Mouse (Mus musculus) spleen, adult 18-20 months (tissue): ENCODE results near the gene Ptpn18.
"Not testable (repeated sequence)": the region's sequence is repeated elsewhere in the genome, so short reads cannot be mapped to it uniquely, and the experiment has no call there.

Experiments used
- DNase-seq, 2 experiments: peaks; one replicate each; pipeline ENCODE4 v3.0.0; 2022; ENCODE audit warnings: mixed read lengths in 2 of 2

Ptpn18 gene

GRCm38 (mm10) chr1:34465445-34465844 is 5.9 kb downstream of the Ptpn18 start:
- DNase-seq: no peak

DNA sequence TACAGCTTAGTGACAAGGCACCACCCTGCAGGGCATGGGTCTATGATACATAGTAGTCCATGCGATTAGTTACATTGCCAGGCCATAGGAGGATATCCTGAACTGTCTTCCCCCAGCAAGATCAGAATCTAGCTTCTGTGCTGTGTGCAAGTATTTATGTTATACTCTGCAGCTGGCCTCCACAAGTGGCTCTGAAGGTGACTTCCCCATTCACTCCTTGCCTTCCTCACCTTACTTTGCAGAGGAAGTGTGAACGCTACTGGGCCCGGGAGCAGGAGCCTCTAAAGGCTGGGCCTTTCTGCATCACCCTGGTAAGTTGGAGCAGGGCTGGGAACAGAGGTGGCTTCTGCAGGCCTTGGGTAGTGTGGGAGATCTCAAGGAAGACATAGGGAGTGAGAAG is 8.5 kb downstream of the Ptpn18 start:
- no peak for DNase-seq

- DNase-seq: no peak
These were observed 8.9 kb downstream of the Ptpn18 start for GRCm38 (mm10) chr1:34468500-34468899.

DNA sequence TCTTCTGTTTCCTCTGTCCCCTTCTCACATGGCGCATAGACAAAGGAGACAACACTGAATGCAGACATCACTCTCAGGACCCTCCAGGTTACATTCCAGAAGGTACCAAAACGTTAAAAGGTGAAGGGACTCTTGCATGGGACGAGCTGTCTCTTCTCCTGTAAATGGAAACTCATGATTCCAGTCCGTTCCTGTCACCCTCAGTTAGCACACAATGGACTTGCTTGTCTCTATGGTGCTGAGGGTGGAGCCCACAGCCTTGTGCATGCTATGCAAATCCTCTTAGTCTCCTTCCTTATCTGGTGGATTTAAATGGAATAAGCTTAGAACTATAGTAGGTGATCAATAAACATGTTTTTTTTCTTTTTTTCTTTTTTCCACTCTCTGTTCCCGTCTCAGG is 10.2 kb downstream of the Ptpn18 start:
- DNase-seq: no peak

DNA sequence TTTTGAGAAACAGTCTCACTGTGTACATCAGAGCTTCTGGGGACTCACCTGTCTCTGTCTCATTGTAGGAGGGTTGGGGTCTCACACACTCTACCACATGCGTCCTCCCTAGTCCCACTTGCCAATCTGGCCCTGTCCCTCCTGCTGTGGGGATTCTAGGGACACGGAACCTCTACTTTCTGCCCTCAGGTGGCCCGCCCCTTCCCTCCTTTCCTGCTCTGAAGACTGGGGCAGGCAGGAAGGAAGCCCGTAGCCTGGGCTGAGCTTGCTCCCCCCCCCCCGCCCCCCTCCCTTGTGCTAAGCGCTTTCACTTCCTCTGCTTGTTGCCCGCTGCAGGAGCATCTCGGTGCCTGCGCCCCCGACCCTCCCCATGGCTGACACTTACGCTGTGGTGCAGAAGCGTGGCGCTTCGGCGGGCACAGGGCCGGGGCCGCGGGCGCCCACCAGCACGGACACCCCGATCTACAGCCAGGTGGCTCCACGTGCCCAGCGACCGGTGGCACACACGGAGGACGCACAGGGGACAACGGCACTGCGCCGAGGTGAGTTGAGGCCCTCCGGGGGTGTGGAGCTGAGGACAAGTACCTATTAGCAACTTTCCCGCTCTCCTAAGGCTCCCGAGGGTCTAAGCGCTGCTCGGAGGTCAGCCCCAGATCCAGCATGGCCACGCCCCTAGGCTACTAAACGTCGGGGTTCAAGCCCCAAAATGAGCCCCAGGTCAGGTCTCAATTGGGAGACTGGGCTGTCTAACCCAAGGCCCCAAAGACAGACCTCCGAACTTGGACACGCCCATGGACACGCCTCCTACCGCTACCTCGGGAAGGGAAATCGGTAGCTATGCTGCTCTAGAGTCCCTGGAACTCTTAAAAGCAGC is 13.1 kb downstream of the Ptpn18 start:
- peak; percentile 77 to 82 for DNase-seq

DNA sequence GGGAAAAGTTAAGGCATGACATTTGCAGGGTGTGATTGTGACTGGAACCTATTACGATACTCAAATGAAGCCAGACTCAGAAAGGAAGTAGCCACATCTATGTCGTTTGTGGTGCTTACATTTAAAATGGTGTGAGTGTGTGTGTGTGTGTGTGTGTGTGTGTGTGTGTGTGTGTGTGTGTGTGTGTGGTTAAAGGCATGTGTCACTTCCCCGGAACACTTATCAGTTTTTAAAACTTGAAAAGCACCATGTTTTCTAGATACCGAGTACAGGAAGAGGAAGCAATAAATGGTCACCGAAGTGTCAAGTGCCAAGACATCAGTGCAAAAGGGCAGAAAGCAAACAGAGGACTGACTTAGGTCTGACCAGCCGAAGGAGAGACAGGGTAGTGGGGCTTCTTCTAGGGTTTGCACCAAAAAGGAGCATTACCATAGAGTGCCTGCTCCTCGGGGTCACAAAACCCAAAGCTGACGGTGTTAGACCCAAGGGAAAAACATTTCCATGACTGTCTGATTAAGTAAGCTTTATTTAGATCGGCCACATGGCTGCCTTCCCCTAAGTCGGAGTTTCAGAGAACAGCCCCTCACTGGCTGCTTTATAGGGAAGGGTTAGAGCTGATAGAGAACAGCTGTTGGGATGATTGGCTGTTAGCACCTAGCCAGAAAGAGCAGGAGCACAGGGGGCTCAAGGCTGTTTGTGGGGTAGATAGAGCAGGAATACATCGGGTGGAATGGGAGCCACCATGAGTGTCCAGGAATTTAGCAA is 19.5 kb downstream of the Ptpn18 start:
- peak in 1 of 2 experiments; percentile 37 for DNase-seq

DNA sequence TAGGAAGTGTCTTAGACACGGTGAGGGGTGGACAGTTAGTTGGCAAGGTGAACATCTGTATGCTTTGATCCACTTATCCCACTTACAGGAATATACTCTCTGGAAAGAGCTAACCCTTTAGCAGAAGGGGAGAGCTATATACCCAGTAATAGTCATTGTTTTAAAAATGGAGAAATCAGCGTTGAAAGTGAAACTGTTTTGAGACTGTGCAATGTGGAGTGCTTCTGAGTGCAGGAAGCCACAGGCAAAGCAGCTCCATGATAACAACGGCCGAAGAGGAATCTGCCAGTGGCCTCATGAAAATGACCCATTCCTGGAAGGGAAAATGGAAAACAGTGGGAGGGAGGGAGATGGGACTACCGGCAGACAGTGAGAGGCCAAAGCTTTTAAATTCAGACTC is 21.2 kb downstream of the Ptpn18 start:
- DNase-seq: peak in 1 of 2 experiments; percentile 30

GRCm38 (mm10) chr1:34481920-34482669 is 22.5 kb downstream of the Ptpn18 start:
- DNase-seq: no peak

GRCm38 (mm10) chr1:34484470-34484869 is 24.9 kb downstream of the Ptpn18 start:
- no peak for DNase-seq

DNA sequence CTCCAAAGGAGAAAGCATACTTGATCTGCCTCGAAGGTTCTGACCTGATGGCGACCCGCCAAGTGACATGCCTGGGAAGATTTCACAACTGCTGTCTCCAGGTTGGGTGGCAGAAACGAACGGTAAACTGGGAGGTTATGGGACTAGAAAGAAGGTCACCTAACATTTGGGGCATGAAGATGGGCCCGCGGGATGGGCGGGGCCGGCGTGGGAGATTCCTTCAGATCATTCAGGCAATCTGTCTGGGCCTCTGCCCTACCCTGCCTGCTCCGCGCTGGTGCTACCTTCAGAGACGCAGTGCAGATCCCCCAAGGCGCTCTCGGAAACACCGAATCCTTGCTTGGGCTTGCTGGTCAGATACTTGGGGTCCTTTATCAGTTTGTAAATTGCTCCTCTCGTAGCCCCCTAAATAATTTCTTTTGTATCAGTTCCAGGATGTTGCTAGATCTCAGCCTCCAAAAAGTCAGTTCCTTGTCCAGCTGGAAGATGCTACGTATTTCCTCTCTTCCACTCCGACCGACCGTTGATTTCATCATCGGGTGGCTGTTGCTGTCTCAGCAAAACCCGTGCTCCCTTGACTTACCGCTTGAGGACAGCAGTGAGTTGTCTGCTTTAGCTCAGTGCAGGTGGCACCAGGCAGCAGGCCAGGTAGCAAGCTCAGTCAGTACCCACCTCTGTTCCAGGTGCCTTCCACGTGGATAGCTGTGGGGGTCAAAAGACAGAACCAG is 26.1 kb downstream of the Ptpn18 start:
- peak; percentile 53 to 69 for DNase-seq

DNA sequence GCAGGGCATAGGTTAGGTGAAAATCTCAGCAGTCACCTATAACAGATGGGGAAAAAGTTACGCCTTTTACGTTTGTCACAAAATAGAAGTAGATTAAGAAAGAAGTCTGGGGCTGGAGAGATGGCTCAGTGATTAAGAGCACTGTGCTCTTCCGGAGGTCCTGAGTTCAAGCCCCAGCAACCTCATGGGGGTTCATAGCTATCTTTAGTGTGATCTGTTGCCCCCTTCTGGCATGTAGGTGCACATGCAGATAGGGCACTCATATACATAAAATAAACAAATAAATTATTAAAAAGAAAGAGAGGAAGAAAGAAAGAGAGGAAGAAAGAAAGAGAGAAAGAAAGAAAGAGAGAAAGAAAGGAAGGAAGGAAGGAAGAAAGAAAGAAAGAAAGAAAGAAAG is 27.8 kb downstream of the Ptpn18 start:
- no peak for DNase-seq

GRCm38 (mm10) chr1:34489852-34490541 is 30.4 kb downstream of the Ptpn18 start:
- no peak for DNase-seq

DNA sequence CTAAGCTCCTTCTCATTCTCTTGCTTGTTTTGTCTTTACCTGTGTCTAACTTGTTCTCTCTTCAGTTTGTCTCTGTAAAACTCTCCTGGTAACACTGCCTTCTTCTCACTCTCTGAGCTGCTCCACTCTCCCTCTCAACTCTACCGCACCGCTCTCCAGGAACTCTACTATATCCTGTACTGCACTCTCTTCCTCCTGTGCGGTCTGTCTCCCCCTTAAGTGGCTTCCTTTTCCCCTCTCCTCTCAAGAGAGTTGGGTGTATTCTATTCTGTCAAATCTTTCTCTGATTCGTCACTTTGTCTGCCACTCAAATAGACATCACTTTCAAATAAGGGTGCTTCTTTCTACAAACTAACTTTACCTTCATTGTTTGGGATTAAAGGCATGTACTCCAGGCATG is 31.9 kb downstream of the Ptpn18 start:
- DNase-seq: no peak

GRCm38 (mm10) chr1:34502991-34503390 is 43.4 kb downstream of the Ptpn18 start:
- no peak for DNase-seq

- no peak for DNase-seq
These were observed 45.7 kb downstream of the Ptpn18 start for GRCm38 (mm10) chr1:34505307-34505706.

GRCm38 (mm10) chr1:34505970-34506551 is 46.5 kb downstream of the Ptpn18 start:
- DNase-seq: no peak

DNA sequence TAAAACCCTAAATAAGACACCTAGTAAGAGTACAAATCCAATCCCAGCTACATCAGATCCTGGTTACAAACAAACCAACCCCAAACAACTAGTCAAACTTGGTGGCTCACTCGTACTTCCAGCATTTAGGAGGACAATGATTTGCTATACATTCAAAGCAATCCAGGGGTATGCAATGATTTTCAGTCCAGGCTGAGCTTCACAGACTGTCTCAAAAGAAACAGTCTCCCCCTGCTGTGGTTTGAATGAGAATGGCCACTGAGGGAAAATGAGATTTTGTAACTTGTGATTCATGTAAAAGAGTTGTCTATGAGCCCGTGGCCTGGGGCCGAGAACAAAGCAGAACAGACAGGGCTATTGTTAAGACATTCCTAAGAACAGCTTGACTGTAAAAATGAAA is 48.4 kb downstream of the Ptpn18 start:
- no peak for DNase-seq

DNA sequence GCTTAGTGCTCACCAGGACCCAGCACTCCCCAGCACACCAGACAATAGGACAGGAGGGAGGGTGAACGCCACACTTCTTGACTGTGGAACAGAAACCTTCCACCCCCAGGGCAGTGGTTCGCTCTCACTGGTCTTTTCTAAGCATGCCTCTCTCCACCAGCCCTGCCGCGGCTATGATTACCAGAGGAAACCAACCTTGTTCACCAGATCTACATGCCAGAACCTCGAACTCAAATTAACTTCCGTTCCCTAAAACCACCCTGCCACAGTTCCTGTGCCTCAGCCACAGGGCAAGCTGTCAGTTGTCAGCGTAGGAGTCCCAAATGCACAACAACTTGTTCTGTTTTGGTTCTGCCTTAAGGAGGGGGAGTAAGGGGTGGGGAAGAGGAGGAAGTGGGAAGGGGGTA is 51.0 kb downstream of the Ptpn18 start:
- peak; percentile 54 to 64 for DNase-seq

- peak; percentile 54 to 69 for DNase-seq
These were observed 51.5 kb downstream of the Ptpn18 start for GRCm38 (mm10) chr1:34511027-34511426.

- DNase-seq: no peak
These were observed 53.5 kb downstream of the Ptpn18 start for GRCm38 (mm10) chr1:34513068-34513467.

DNA sequence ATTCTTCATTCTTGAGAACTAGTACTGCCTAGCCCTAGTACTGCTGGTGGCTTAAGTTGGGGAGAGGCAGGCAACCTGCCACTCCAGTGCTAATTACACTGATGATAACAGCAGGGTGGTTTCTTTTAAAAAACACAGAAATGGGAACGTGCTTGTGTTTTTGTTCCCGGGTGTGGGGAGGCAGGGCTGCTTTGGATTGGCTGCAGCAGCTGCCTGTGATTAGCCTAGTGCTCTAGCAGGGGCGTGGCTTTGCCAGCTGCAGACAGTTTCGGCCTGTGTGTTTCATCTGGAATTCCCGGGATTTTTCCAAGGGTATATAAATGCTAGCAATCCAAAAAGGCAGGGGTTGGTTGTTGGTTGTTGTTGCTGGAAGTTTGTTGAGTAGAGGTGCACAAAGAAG is 57.0 kb downstream of the Ptpn18 start:
- no peak for DNase-seq

GRCm38 (mm10) chr1:34517297-34517696 is 57.7 kb downstream of the Ptpn18 start:
- not testable (repeated sequence) for DNase-seq
